Mouse (Mus musculus) midbrain, postnatal 0 days (tissue): ENCODE results near the gene Gm8212. TPM values are rescaled to one million over a fixed set of nuclear protein-coding genes. Genes with fewer than 3 reads are reported as not detected.
"Not testable (repeated sequence)": the region's sequence is repeated elsewhere in the genome, so short reads cannot be mapped to it uniquely, and the experiment has no call there.

Experiments used
- ATAC-seq: fragments of 200-750 bp; cut with Nextera tagmentation; 2 replicates; pipeline ENCODE4 v1.8.0; 2017; ENCODE audit warnings: moderate number of reproducible peaks, mild to moderate bottlenecking, moderate TSS enrichment, moderate library complexity; ENCODE audit not compliant: low FRiP score
- DNase-seq: peaks from one replicate; pipeline ENCODE4 v3.0.0-alpha.2; 2015; ENCODE audit warnings: low spot score
- H3K27ac ChIP-seq: fragments of 300-500 bp; sonication (generic); 2 replicates; pipeline ENCODE4 v1.5.1; 2014; ENCODE audit warnings: low read depth, mild to moderate bottlenecking, low read length, mixed read lengths
- H3K27me3 ChIP-seq: fragments of 300-500 bp; sonication (generic); 2 replicates; pipeline ENCODE4 v1.6.1; 2014; ENCODE audit warnings: low read length, control low read depth, mixed read lengths; ENCODE audit not compliant: insufficient read depth
- H3K36me3 ChIP-seq: fragments of 300-500 bp; sonication (generic); 2 replicates; pipeline ENCODE4 v1.6.1; 2014; ENCODE audit warnings: low read length, control low read depth, mixed read lengths; ENCODE audit not compliant: insufficient read depth
- H3K4me1 ChIP-seq: fragments of 300-500 bp; sonication (generic); 2 replicates; pipeline ENCODE4 v1.6.1; 2014; ENCODE audit warnings: mild to moderate bottlenecking, control low read depth, antibody characterized with exemption, low read length, mixed read lengths; ENCODE audit not compliant: insufficient read depth
- H3K4me2 ChIP-seq: fragments of 300-500 bp; sonication (generic); 2 replicates; pipeline ENCODE4 v1.6.1; 2014; ENCODE audit warnings: low read depth, mild to moderate bottlenecking, low read length, mixed read lengths; ENCODE audit not compliant: poor library complexity, severe bottlenecking
- H3K4me3 ChIP-seq: fragments of 300-500 bp; sonication (generic); 2 replicates; pipeline ENCODE4 v1.5.1; 2014; ENCODE audit warnings: low read depth, mild to moderate bottlenecking, low read length, moderate library complexity
- H3K9ac ChIP-seq: fragments of 300-500 bp; sonication (generic); replicated peaks from 2 replicates; pipeline ENCODE4 v1.6.1; 2014; ENCODE audit warnings: mild to moderate bottlenecking, low read length, moderate library complexity, mixed read lengths; ENCODE audit not compliant: poor library complexity, severe bottlenecking
- H3K9me3 ChIP-seq: fragments of 300-500 bp; sonication (generic); 2 replicates; pipeline ENCODE4 v1.6.1; 2016; ENCODE audit warnings: low read length, control low read depth
- CTCF ChIP-seq: IDR thresholded peaks from 2 replicates; pipeline ENCODE4 v1.5.1; 2016; ENCODE audit warnings: antibody characterized with exemption, mild to moderate bottlenecking
- WGBS: fragments of 180-500 bp; shearing (Covaris S2); extraction: QIAGEN DNeasy Blood & Tissue Kit; methylation state at CpG from one replicate; pipeline ENCODE4 v1.1.7; 2014; 5-methylcytosine and 5-hydroxymethylcytosine counted together
- polyA plus RNA-seq: library from polyadenylated mRNA; unstranded; fragments of >200 nt; fragmentation: Nextera tagmentation; extraction: Ambion mirVana; gene quantifications from 2 replicates; pipeline ENCODE4 v1.2.1, GENCODE M21; 2015
- total RNA-seq: library from RNA; depleted of rRNA; stranded (reverse); fragments of >200 nt; gene quantifications from 2 replicates; pipeline ENCODE4 v1.2.3, GENCODE M21; 2014; rRNA removed

Gm8212 gene
- not detected in 2 replicates for total RNA-seq
- 0.13 TPM in 1 of 2 replicates, not detected in the other for polyA plus RNA-seq

DNA sequence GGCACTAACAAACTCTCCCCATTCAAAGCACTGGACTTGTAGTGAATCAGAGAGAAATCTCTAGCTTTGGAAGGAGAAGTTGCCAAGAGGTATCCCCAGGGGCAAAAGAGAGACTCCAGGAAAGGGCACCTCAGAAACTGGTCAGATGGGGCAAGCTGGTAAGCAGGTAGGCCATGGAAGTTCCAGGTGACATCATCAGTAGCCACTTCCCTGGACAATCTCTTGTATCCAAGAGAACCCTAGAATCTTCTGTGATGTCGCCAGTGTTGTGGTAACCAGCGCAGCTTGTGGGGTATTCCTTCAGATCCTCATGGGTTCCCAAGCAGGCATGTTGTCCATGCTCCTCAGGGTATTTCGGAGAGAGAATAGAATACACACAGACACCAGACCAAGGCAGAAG, at the start of gene Gm8212:
TSS of gene Gm8212 (plus strand) at position 301 of the 400 bp plus-strand sequence.
- H3K36me3 ChIP-seq, H3K4me1 ChIP-seq, H3K9ac ChIP-seq, H3K27ac ChIP-seq, H3K9me3 ChIP-seq, DNase-seq, H3K4me3 ChIP-seq, H3K4me2 ChIP-seq, H3K27me3 ChIP-seq, ATAC-seq: not testable (repeated sequence)
- 93% methylated on average over 1 of the region's 3 CpGs for WGBS

DNA sequence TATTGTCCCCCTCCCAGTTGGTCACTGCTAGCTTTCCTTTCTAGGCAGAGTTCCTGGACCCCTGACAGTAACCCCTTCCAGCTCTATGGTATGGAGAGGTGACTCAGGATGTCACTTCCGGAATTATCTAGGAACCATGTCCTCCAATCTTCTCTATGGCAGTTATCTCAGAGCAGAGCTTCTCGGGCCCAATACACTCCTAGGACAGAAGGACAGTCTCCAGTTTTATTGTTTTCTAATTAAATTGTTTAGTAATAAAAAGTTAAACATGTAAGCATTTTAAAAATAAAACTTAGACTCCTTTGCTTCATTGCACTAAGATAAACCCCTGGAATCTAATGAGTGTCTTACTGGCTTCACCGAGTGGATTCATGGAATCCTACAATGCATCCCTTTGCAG, 15.7 kb downstream of the Gm8212 start, which contains the start of gene 4930503E14Rik:
TSS of gene 4930503E14Rik (minus strand) at position 101 of the 400 bp plus-strand sequence.
- not testable (repeated sequence) for H3K9me3 ChIP-seq, H3K36me3 ChIP-seq, DNase-seq, H3K27ac ChIP-seq, H3K4me3 ChIP-seq, H3K27me3 ChIP-seq, H3K9ac ChIP-seq, H3K4me2 ChIP-seq, ATAC-seq, H3K4me1 ChIP-seq
- WGBS, result 87% methylated on average over 3 of the region's 3 CpGs

DNA sequence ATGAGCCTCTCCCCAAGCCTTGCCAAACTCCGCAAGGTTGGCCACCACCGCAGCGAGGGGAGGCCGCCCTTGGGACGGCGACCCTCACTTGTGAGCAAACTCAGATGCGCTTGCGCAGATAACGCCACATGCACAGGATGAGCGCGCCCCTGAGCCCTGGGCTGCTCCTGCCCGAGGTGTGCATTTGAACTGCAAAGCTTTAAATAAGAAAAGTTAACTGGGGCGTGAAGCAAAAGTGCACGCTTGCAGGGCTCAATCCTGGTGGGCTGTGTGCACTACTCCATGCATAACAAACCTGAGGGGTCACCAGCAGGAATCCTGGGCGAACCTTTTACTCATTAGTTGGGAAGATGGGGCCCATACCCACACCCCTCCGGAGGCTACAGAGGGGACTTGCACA, 50.6 kb downstream of the Gm8212 start:
- no peaks in the 10 kb centered on the region for H3K36me3 ChIP-seq
- no peak for TF ChIP-seq CTCF
- DNase-seq (no peak), ATAC-seq (no peak)
- H3K27me3 ChIP-seq, result no peaks in the 10 kb centered on the region
- no peak overlapping the region for H3K4me3 ChIP-seq
- no peaks in the 10 kb centered on the region for H3K9me3 ChIP-seq
- no peak overlapping the region for H3K27ac ChIP-seq
- H3K9ac ChIP-seq, result no peak overlapping the region
- 90% methylated on average over 16 of the region's 16 CpGs for WGBS
- no peak overlapping the region for H3K4me2 ChIP-seq
- no peaks in the 10 kb centered on the region for H3K4me1 ChIP-seq

Other genes starting within 250 kb of the Gm8212 start
- not detected in 2 replicates for gene Ang5, start 240.6 kb upstream of the Gm8212 start, total RNA-seq
- gene Ang5, start 240.6 kb upstream of the Gm8212 start, polyA plus RNA-seq, result not detected in 2 replicates
- not detected in 2 replicates for gene Ang6, start 195.4 kb upstream of the Gm8212 start, total RNA-seq
- gene Ang6, start 195.4 kb upstream of the Gm8212 start, polyA plus RNA-seq, result not detected in 2 replicates
- gene Ear2, start 95.0 kb upstream of the Gm8212 start, total RNA-seq, result not detected in 2 replicates
- gene Ear2, start 95.0 kb upstream of the Gm8212 start, polyA plus RNA-seq, result not detected in 2 replicates
- gene Gm3327, start 73.8 kb upstream of the Gm8212 start, total RNA-seq, result not detected in 2 replicates
- not detected in 2 replicates for gene Gm3327, start 73.8 kb upstream of the Gm8212 start, polyA plus RNA-seq
- gene 4930503E14Rik, start 15.6 kb downstream of the Gm8212 start, total RNA-seq, result not detected in 2 replicates
- not detected in 2 replicates for gene 4930503E14Rik, start 15.6 kb downstream of the Gm8212 start, polyA plus RNA-seq
- not detected in 2 replicates for gene Gm8220, start 87.9 kb downstream of the Gm8212 start, total RNA-seq
- not detected in 2 replicates for gene Gm8220, start 87.9 kb downstream of the Gm8212 start, polyA plus RNA-seq
- not detected in 2 replicates for gene Gm5930, start 140.9 kb downstream of the Gm8212 start, total RNA-seq
- gene Gm5930, start 140.9 kb downstream of the Gm8212 start, polyA plus RNA-seq, result not detected in 2 replicates
- gene Gm8229, start 167.7 kb downstream of the Gm8212 start, total RNA-seq, result 0.24 TPM in 1 of 2 replicates, not detected in the other
- not detected in 2 replicates for gene Gm8229, start 167.7 kb downstream of the Gm8212 start, polyA plus RNA-seq
- not detected in 2 replicates for gene Gm3371, start 213.0 kb downstream of the Gm8212 start, total RNA-seq
- not detected in 2 replicates for gene Gm3371, start 213.0 kb downstream of the Gm8212 start, polyA plus RNA-seq
- gene Gm8232, start 236.0 kb downstream of the Gm8212 start, total RNA-seq, result not detected in 2 replicates
- gene Gm8232, start 236.0 kb downstream of the Gm8212 start, polyA plus RNA-seq, result not detected in 2 replicates